ENCODE assay signal across 7 mouse cellular contexts in the genomic region with DNA sequence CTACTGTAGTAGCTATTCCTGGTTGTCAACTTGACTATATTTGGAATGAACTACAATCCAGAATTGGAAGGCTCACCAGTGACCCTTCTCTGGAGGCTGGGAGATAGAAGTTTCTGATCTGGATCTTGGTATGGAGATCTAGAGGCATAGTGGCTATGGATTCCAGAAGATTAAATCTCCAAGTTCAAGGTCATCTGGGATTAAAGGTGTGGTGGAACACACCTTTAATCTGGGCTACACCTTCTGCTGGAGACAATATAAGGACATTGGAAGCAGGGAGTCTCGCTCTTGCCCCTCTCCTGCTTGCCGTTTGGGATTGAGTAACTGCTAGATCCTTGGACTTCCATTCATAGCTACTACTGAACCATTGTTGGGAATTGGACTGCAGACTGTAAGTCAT. TPM values are rescaled to one million over a fixed set of nuclear protein-coding genes. Genes with fewer than 3 reads are reported as not detected.
A peak's percentile ranks its signal among the peaks of the same experiment; 100 is the strongest.
DNase-seq lines count a peak whose midpoint lies in the region; ATAC-seq and TF ChIP-seq lines count a peak whose summit lies in the region.
"Not testable (repeated sequence)": the region's sequence is repeated elsewhere in the genome, so short reads cannot be mapped to it uniquely, and the experiment has no call there.

A gene (plus strand): TSS at position 301 of the 400 bp plus-strand sequence.

- intact Hi-C loops in left cerebral cortex, adult 2 months (cut with DNase I) = loop anchor here (1.0 kb wide), 1 partner anchor 47 kb away; no protein-coding TSS in a partner anchor

- not testable (repeated sequence) for H3ac ChIP-seq in myocyte (ENCODE audit: control insufficient read depth, insufficient read length)

- 89% methylated on average over 2 of the region's 2 CpGs for WGBS in forebrain, embryonic 12.5 days
- 87% methylated on average over 2 of the region's 2 CpGs for WGBS in heart, embryonic 10.5 days
- WGBS in hindbrain, embryonic 16.5 days = 91% methylated on average over 2 of the region's 2 CpGs
- 90% methylated on average over 2 of the region's 2 CpGs for WGBS in liver, postnatal 0 days (ENCODE audit: insufficient replicate concordance)

- not testable (repeated sequence) for TF ChIP-seq CTCF in left cerebral cortex, adult 2 months (IDR thresholded peaks at IDR 0.05); liver, postnatal 0 days (IDR thresholded peaks at IDR 0.05; ENCODE audit: low read depth)

- H3K79me2 ChIP-seq in myocyte (ENCODE audit: control insufficient read depth, insufficient read depth) = not testable (repeated sequence)

- H3K27ac ChIP-seq in forebrain, embryonic 12.5 days; hindbrain, embryonic 16.5 days (ENCODE audit: low read depth, low read length); liver, postnatal 0 days (ENCODE audit: low read depth): not testable (repeated sequence)
- peak within 1 kb of the TSS; percentile 89 for H3K27ac ChIP-seq in heart, embryonic 10.5 days
- H3K27ac ChIP-seq in left cerebral cortex, adult 2 months = peak within 1 kb of the TSS; percentile 51; the same call in 1 of the 2 replicates

- TF ChIP-seq POLR2A in myocyte (IDR thresholded peaks at IDR 0.05; ENCODE audit: insufficient read length, low read depth) = not testable (repeated sequence)

- H3K36me3 ChIP-seq in forebrain, embryonic 12.5 days (replicated peaks); heart, embryonic 10.5 days; hindbrain, embryonic 16.5 days (ENCODE audit: control insufficient read depth, insufficient read depth, low read length); liver, postnatal 0 days (replicated peaks; ENCODE audit: insufficient read depth, low read length); myocyte (ENCODE audit: control insufficient read depth, insufficient read depth): not testable (repeated sequence)

- not testable (repeated sequence) for H3K9me3 ChIP-seq in forebrain, embryonic 12.5 days; heart, embryonic 10.5 days; hindbrain, embryonic 16.5 days (ENCODE audit: control insufficient read depth, low read length); liver, postnatal 0 days (ENCODE audit: low read length)

- H3K4me2 ChIP-seq in forebrain, embryonic 12.5 days = peak within 1 kb of the TSS; percentile 85
- peak within 1 kb of the TSS; percentile 82 for H3K4me2 ChIP-seq in hindbrain, embryonic 16.5 days (ENCODE audit: low read length)
- H3K4me2 ChIP-seq in liver, postnatal 0 days (ENCODE audit: low read depth, low read length) = peak within 1 kb of the TSS; percentile 82
- not testable (repeated sequence) for H3K4me2 ChIP-seq in myocyte (ENCODE audit: low read depth)

- TF ChIP-seq EP300 in liver, postnatal 0 days (IDR thresholded peaks at IDR 0.05; ENCODE audit: low read depth) = not testable (repeated sequence)

- not testable (repeated sequence) for DNase-seq in adrenal gland, postnatal 4 days (ENCODE audit: low spot score in 2 of 2); heart, embryonic 10.5 days (ENCODE audit: low spot score); left cerebral cortex, adult 2 months (ENCODE audit: extremely low spot score in 1 of 2, low spot score in 2 of 2); liver, postnatal 0 days

- not testable (repeated sequence) for ATAC-seq in forebrain, embryonic 12.5 days (ENCODE audit: low FRiP score); hindbrain, embryonic 16.5 days; liver, postnatal 0 days

- H3K27me3 ChIP-seq in forebrain, embryonic 12.5 days; heart, embryonic 10.5 days (ENCODE audit: insufficient read depth, poor library complexity, severe bottlenecking); hindbrain, embryonic 16.5 days (replicated peaks; ENCODE audit: control insufficient read depth, insufficient read depth, low read length); liver, postnatal 0 days (ENCODE audit: insufficient read depth, low read length); myocyte (ENCODE audit: control insufficient read depth, insufficient read depth, insufficient read length): not testable (repeated sequence)

- not testable (repeated sequence) for H3K4me1 ChIP-seq in forebrain, embryonic 12.5 days; heart, embryonic 10.5 days; hindbrain, embryonic 16.5 days (ENCODE audit: control insufficient read depth, insufficient read depth, low read depth, low read length); liver, postnatal 0 days (ENCODE audit: insufficient read depth)

- H3K9ac ChIP-seq in forebrain, embryonic 12.5 days = peak within 1 kb of the TSS; percentile 66
- peak within 1 kb of the TSS; percentile 74 for H3K9ac ChIP-seq in hindbrain, embryonic 16.5 days (ENCODE audit: low read depth, low read length)
- peak within 1 kb of the TSS; percentile 67 for H3K9ac ChIP-seq in liver, postnatal 0 days (replicated peaks)

- H3K4me3 ChIP-seq in forebrain, embryonic 12.5 days (replicated peaks) = peak within 1 kb of the TSS; percentile 71
- peak within 1 kb of the TSS; percentile 75 for H3K4me3 ChIP-seq in heart, embryonic 10.5 days
- H3K4me3 ChIP-seq in hindbrain, embryonic 16.5 days (ENCODE audit: low read length) = peak within 1 kb of the TSS; percentile 53
- peak within 1 kb of the TSS; percentile 70 for H3K4me3 ChIP-seq in left cerebral cortex, adult 2 months
- peak within 1 kb of the TSS; percentile 59 for H3K4me3 ChIP-seq in liver, postnatal 0 days (ENCODE audit: low read depth, low read length)
- not testable (repeated sequence) for H3K4me3 ChIP-seq in myocyte

RNA-seq across cellular contexts. Expression of the gene that starts here (rescaled TPM):
- 10 to 100 TPM; 83.9 to 86.1 TPM for total RNA-seq in adrenal gland, postnatal 4 days (2021)
- polyA plus RNA-seq in forebrain, embryonic 12.5 days (2016; fragmentation: Nextera tagmentation; extraction: Ambion mirVana) = 96.3 and 97.8 TPM in 2 replicates
- 48.8 and 53.7 TPM in 2 replicates for polyA plus RNA-seq in heart, embryonic 10.5 days (2016; fragmentation: Nextera tagmentation; extraction: Ambion mirVana)
- polyA plus RNA-seq in hindbrain, embryonic 16.5 days (2015; fragmentation: Nextera tagmentation; extraction: Ambion mirVana) = 127 and 130 TPM in 2 replicates
- total RNA-seq in left cerebral cortex, adult 2 months (2021) = 100 to 1,000 TPM; 134 to 149 TPM
- polyA plus RNA-seq in liver, postnatal 0 days (2015; fragmentation: Nextera tagmentation; extraction: Ambion mirVana) = 49.6 and 53.5 TPM in 2 replicates
- polyA plus RNA-seq in myocyte (2012; fragmentation: generic; extraction: Trizol) = 13.9 TPM
